Mouse (Mus musculus) liver, postnatal 0 days (tissue): ENCODE data around the gene Gpc6. TPM values are rescaled to one million over a fixed set of nuclear protein-coding genes. Genes with fewer than 3 reads are reported as not detected.

Source experiments
- ATAC-seq: fragments of 200-750 bp; cut with Nextera tagmentation; 2 replicates; pipeline ENCODE4 v1.8.0; 2017; ENCODE audit warnings: mild to moderate bottlenecking, moderate library complexity
- DNase-seq: peaks from one replicate; pipeline ENCODE4 v3.0.0-alpha.2; 2016
- H3K27ac ChIP-seq: fragments of 300-500 bp; sonication (generic); 2 replicates; pipeline ENCODE4 v1.5.1; 2014; ENCODE audit warnings: antibody characterized with exemption, moderate library complexity, mild to moderate bottlenecking, low read depth
- H3K27me3 ChIP-seq: fragments of 300-500 bp; sonication (generic); 2 replicates; pipeline ENCODE4 v1.6.1; 2014; ENCODE audit warnings: low read length, control low read depth, mixed read lengths; ENCODE audit not compliant: insufficient read depth
- H3K36me3 ChIP-seq: fragments of 300-500 bp; sonication (generic); replicated peaks from 2 replicates; pipeline ENCODE4 v1.6.1; 2014; ENCODE audit warnings: mild to moderate bottlenecking, control low read depth, low read length, moderate library complexity, mixed read lengths; ENCODE audit not compliant: insufficient read depth
- H3K4me1 ChIP-seq: fragments of 300-500 bp; sonication (generic); 2 replicates; pipeline ENCODE4 v1.6.1; 2014; ENCODE audit warnings: antibody characterized with exemption, mild to moderate bottlenecking, control low read depth; ENCODE audit not compliant: insufficient read depth
- H3K4me2 ChIP-seq: fragments of 300-500 bp; sonication (generic); 2 replicates; pipeline ENCODE4 v1.6.1; 2014; ENCODE audit warnings: low read depth, mild to moderate bottlenecking, low read length, moderate library complexity, mixed read lengths
- H3K4me3 ChIP-seq: fragments of 300-500 bp; sonication (generic); 2 replicates; pipeline ENCODE4 v1.5.1; 2014; ENCODE audit warnings: low read depth, low read length
- H3K9ac ChIP-seq: fragments of 300-500 bp; sonication (generic); replicated peaks from 2 replicates; pipeline ENCODE4 v1.6.1; 2014; ENCODE audit warnings: mild to moderate bottlenecking, moderate library complexity
- H3K9me3 ChIP-seq: fragments of 300-500 bp; sonication (generic); 2 replicates; pipeline ENCODE4 v1.6.1; 2016; ENCODE audit warnings: mild to moderate bottlenecking, control low read depth, low read length, mixed read lengths
- CTCF ChIP-seq: sonication (generic); IDR thresholded peaks from 2 replicates; pipeline ENCODE4 v1.5.1; 2016; ENCODE audit warnings: antibody characterized with exemption, low read depth
- EP300 ChIP-seq: IDR thresholded peaks from 2 replicates; pipeline ENCODE4 v1.6.1; 2016; ENCODE audit warnings: antibody characterized with exemption, low read depth, mild to moderate bottlenecking
- WGBS: fragments of 180-500 bp; shearing (Covaris S2); extraction: QIAGEN DNeasy Blood & Tissue Kit; methylation state at CpG from one replicate; pipeline ENCODE4 v1.1.7; 2014; ENCODE audit not compliant: insufficient replicate concordance; 5-methylcytosine and 5-hydroxymethylcytosine counted together
- polyA plus RNA-seq: library from polyadenylated mRNA; unstranded; fragments of >200 nt; fragmentation: Nextera tagmentation; extraction: Ambion mirVana; gene quantifications from 2 replicates; pipeline ENCODE4 v1.2.1, GENCODE M21; 2015

Gene Gpc6
- polyA plus RNA-seq, 1 experiment from 2014 or later = 4.8 TPM

GRCm38 (mm10) chr14:116924266-116924665 is 849 bp upstream of the Gpc6 start:
- no peak overlapping the region for H3K4me3 ChIP-seq
- peaks cover 4% of the 10 kb centered on the region for H3K4me1 ChIP-seq
- TF ChIP-seq CTCF = no peak
- TF ChIP-seq EP300 = no peak
- H3K4me2 ChIP-seq = peak overlapping the region; percentile 67; the same call in 1 of the 2 replicates
- H3K27ac ChIP-seq = no peak overlapping the region
- DNase-seq (no peak), ATAC-seq (no peak)
- peaks cover 14% of the 10 kb centered on the region for H3K27me3 ChIP-seq
- 63% methylated on average over 2 of the region's 2 CpGs for WGBS
- H3K9me3 ChIP-seq = no peaks in the 10 kb centered on the region
- H3K9ac ChIP-seq = no peak overlapping the region
- no peaks in the 10 kb centered on the region for H3K36me3 ChIP-seq

GRCm38 (mm10) chr14:116925691-116926403 is 732 bp downstream of the Gpc6 start:
- H3K36me3 ChIP-seq = no peaks in the 10 kb centered on the region
- WGBS = under 1% methylated on average over 58 of the region's 58 CpGs
- no peak for TF ChIP-seq CTCF
- TF ChIP-seq EP300 = no peak
- H3K9ac ChIP-seq = peak overlapping the region; percentile 48
- peaks cover 4% of the 10 kb centered on the region for H3K4me1 ChIP-seq
- peak overlapping the region; percentile 62 for H3K27ac ChIP-seq
- peaks cover 14% of the 10 kb centered on the region for H3K27me3 ChIP-seq
- DNase-seq (peak; percentile 36), ATAC-seq (peak; percentile 37)
- H3K4me2 ChIP-seq = peak overlapping the region; percentile 67
- peak overlapping the region; percentile 60 for H3K4me3 ChIP-seq
- no peaks in the 10 kb centered on the region for H3K9me3 ChIP-seq

GRCm38 (mm10) chr14:116926404-116927171 is 1.5 kb downstream of the Gpc6 start:
- ATAC-seq (peak; percentile 65), DNase-seq (peak; percentile 50)
- under 1% methylated on average over 52 of the region's 52 CpGs for WGBS
- H3K36me3 ChIP-seq = no peaks in the 10 kb centered on the region
- peak overlapping the region; percentile 62 for H3K27ac ChIP-seq
- H3K9me3 ChIP-seq = no peaks in the 10 kb centered on the region
- peaks cover 4% of the 10 kb centered on the region for H3K4me1 ChIP-seq
- peaks cover 14% of the 10 kb centered on the region for H3K27me3 ChIP-seq
- TF ChIP-seq EP300 (no peak), CTCF (peak; percentile 33)
- H3K4me2 ChIP-seq = peak overlapping the region; percentile 67
- H3K4me3 ChIP-seq = peak overlapping the region; percentile 60
- peak overlapping the region; percentile 48 for H3K9ac ChIP-seq

- peaks cover 4% of the 10 kb centered on the region for H3K4me1 ChIP-seq
- no peak for DNase-seq
- peak overlapping the region; percentile 48; the same call in 1 of the 2 replicates for H3K9ac ChIP-seq
- no peak for ATAC-seq
- no peaks in the 10 kb centered on the region for H3K36me3 ChIP-seq
- no peak for TF ChIP-seq CTCF
- peak overlapping the region; percentile 60 for H3K4me3 ChIP-seq
- 5% methylated on average over 21 of the region's 21 CpGs for WGBS
- H3K27ac ChIP-seq = peak overlapping the region; percentile 62; the same call in 1 of the 2 replicates
- no peaks in the 10 kb centered on the region for H3K9me3 ChIP-seq
- peaks cover 14% of the 10 kb centered on the region for H3K27me3 ChIP-seq
- peak overlapping the region; percentile 67 for H3K4me2 ChIP-seq
Observed at GRCm38 (mm10) chr14:116927341-116928315, 2.5 kb downstream of the Gpc6 start.

GRCm38 (mm10) chr14:116928395-116928794 is 3.3 kb downstream of the Gpc6 start:
- no peak for TF ChIP-seq EP300
- ATAC-seq (no peak), DNase-seq (no peak)
- Histone ChIP-seq H3K9ac (no peak overlapping the region), H3K36me3 (no peaks in the 10 kb centered on the region), H3K4me1 (peaks cover 4% of the 10 kb centered on the region), H3K9me3 (no peaks in the 10 kb centered on the region), H3K4me3 (no peak overlapping the region), H3K4me2 (no peak overlapping the region), H3K27me3 (peaks cover 14% of the 10 kb centered on the region), H3K27ac (no peak overlapping the region)
- WGBS = 57% methylated on average over 2 of the region's 2 CpGs
